Mouse (Mus musculus) bone marrow, adult 2 months (tissue): ENCODE data around the gene BC034090.

ENCODE experiments used
- CTCF ChIP-seq: fragments of 200-500 bp; IDR thresholded peaks from 2 replicates; pipeline ENCODE4 v1.5.1; 2011; ENCODE audit warnings: low read length, control low read depth; ENCODE audit not compliant: control insufficient read depth, insufficient read depth
- POLR2A ChIP-seq: fragments of 200-500 bp; IDR thresholded peaks from 2 replicates; pipeline ENCODE4 v1.6.1; 2011; ENCODE audit warnings: low read depth, mild to moderate bottlenecking, control low read depth, low read length, borderline replicate concordance; ENCODE audit not compliant: control insufficient read depth

DNA sequence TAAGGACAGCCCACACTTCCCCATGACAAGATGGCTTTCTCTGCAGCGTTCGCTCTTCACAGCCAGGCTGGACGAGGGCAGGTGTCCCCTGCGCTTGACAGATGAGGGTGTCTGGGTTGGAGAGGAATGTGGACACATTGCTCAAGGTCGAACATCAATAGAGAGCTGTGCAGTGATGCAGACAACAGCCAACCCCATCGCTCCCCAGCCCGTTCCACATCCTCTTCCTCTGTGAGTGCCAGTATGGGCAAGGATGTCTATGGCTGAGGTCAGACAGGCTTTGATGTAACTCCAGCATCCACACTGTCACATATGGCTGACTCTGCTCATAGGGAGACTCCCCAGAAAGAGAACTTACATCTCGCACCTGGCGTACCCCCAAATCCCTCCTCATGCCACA lies 10.9 kb downstream of the BC034090 start:
- peak; percentile 2; the same call in 1 of the 2 replicates for TF ChIP-seq CTCF
- no peak for TF ChIP-seq POLR2A
